Mouse (Mus musculus) hindbrain, embryonic 12.5 days (tissue): ENCODE results near the gene Olfr661. TPM values are rescaled to one million over a fixed set of nuclear protein-coding genes. Genes with fewer than 3 reads are reported as not detected.

ENCODE experiments used
- ATAC-seq: fragments of 200-750 bp; cut with Nextera tagmentation; 2 replicates; pipeline ENCODE4 v1.8.0; 2017; ENCODE audit warnings: moderate TSS enrichment; ENCODE audit not compliant: low FRiP score
- H3K27ac ChIP-seq: fragments of 300-500 bp; sonication (generic); 2 replicates; pipeline ENCODE4 v1.5.1; 2016; ENCODE audit warnings: mild to moderate bottlenecking
- H3K27me3 ChIP-seq: fragments of 300-500 bp; sonication (generic); 2 replicates; pipeline ENCODE4 v1.6.1; 2016; ENCODE audit warnings: mild to moderate bottlenecking
- H3K36me3 ChIP-seq: fragments of 300-500 bp; sonication (generic); 2 replicates; pipeline ENCODE4 v1.6.1; 2016; ENCODE audit warnings: mild to moderate bottlenecking
- H3K4me1 ChIP-seq: fragments of 300-500 bp; sonication (generic); 2 replicates; pipeline ENCODE4 v1.6.1; 2016
- H3K4me2 ChIP-seq: fragments of 300-500 bp; sonication (generic); replicated peaks from 2 replicates; pipeline ENCODE4 v1.6.1; 2016; ENCODE audit warnings: mild to moderate bottlenecking
- H3K4me3 ChIP-seq: fragments of 300-500 bp; sonication (generic); 2 replicates; pipeline ENCODE4 v1.5.1; 2016; ENCODE audit warnings: mild to moderate bottlenecking
- H3K9ac ChIP-seq: fragments of 300-500 bp; sonication (generic); 2 replicates; pipeline ENCODE4 v1.6.1; 2016; ENCODE audit warnings: mild to moderate bottlenecking, moderate library complexity
- H3K9me3 ChIP-seq: fragments of 300-500 bp; sonication (generic); replicated peaks from 2 replicates; pipeline ENCODE4 v1.6.1; 2016; ENCODE audit warnings: mild to moderate bottlenecking
- WGBS: fragments of 180-500 bp; shearing (Covaris S2); methylation state at CpG from one replicate; pipeline ENCODE4 v1.1.7; 2016; 5-methylcytosine and 5-hydroxymethylcytosine counted together
- polyA plus RNA-seq: library from polyadenylated mRNA; unstranded; fragments of >200 nt; fragmentation: Nextera tagmentation; extraction: Ambion mirVana; gene quantifications from 2 replicates; pipeline ENCODE4 v1.2.1, GENCODE M21; 2016

The Olfr661 gene
- not detected in 2 replicates for polyA plus RNA-seq

DNA sequence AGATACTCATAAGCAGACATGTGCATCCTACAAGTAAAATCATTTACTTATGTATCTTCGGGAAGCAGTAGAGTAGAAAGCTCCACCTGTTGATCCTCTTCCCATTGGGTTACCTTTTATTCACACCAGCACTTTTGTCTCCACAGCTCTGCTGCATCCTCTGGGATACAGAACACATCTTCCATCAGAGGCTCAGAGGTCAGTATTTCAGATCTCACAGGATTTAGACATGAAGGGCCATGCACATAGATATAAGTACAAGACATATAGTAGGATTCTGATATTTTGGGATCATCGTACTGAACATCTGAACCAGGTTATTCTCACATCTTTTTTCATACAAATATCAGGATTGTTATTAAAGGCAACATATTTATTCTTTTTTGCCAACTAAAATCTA is at the start of gene Olfr661:
TSS of gene Olfr661 (plus strand) at position 301 of the 400 bp plus-strand sequence.
- H3K27me3 ChIP-seq: no peaks in the 10 kb centered on the region
- H3K27ac ChIP-seq: no peak within 1 kb of the TSS
- no peaks in the 10 kb centered on the region for H3K9me3 ChIP-seq
- 95% methylated on average over 2 of the region's 2 CpGs for WGBS
- H3K4me1 ChIP-seq: no peaks in the 10 kb centered on the region
- no peak within 1 kb of the TSS for H3K9ac ChIP-seq
- H3K4me2 ChIP-seq: no peak within 1 kb of the TSS
- no peaks in the 10 kb centered on the region for H3K36me3 ChIP-seq
- no peak for ATAC-seq
- H3K4me3 ChIP-seq: no peak within 1 kb of the TSS

DNA sequence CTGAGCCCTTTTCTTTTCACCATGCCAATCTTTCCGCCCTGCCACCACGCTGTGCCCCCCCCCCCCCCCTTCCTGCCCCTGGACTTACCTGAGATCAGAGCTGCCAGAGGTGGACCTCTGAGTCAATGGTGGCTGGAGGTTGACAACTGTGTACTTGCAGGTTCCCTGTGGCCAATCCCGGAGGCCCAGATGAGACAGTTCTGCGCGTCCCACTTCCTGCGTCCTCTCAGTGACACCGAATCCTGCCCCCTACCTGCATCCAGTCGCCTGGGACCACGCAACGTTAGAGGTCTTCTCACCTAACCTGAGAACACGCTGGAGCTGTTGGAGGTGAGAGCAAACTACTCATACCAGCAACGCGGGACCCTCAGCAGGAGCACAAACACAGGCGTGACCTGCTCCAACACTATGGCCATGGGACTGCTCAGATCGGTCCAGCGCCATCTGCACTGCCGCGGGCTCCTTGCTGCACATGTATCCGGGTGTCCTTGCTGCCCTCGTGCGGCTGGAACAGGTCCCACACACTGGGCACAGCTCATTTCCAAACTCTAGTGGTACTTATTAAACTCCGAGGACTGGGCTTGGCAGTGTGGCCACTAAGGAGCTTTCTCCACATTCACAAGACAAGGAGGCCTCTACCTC is 39.3 kb upstream of the Olfr661 start, which contains the start of gene Olfr658:
TSS of gene Olfr658 (minus strand) at position 465 of the 642 bp plus-strand sequence.
- Histone ChIP-seq H3K36me3 (no peaks in the 10 kb centered on the region), H3K4me1 (no peaks in the 10 kb centered on the region), H3K27ac (no peak within 1 kb of the TSS), H3K9ac (no peak within 1 kb of the TSS), H3K4me2 (peak within 1 kb of the TSS; percentile 51), H3K9me3 (no peaks in the 10 kb centered on the region), H3K4me3 (peak within 1 kb of the TSS; percentile 30), H3K27me3 (no peaks in the 10 kb centered on the region)
- WGBS: 24% methylated on average over 22 of the region's 22 CpGs
- peak; percentile 94 for ATAC-seq

- no peaks in the 10 kb centered on the region for H3K36me3 ChIP-seq
- ATAC-seq: no peak
- WGBS: 86% methylated on average over 3 of the region's 3 CpGs
- no peak within 1 kb of the TSS for H3K4me3 ChIP-seq
- no peaks in the 10 kb centered on the region for H3K27me3 ChIP-seq
- H3K4me1 ChIP-seq: no peaks in the 10 kb centered on the region
- H3K9ac ChIP-seq: no peak within 1 kb of the TSS
- H3K9me3 ChIP-seq: no peaks in the 10 kb centered on the region
- H3K4me2 ChIP-seq: no peak within 1 kb of the TSS
- H3K27ac ChIP-seq: no peak within 1 kb of the TSS
Observed at GRCm38 (mm10) chr7:104666453-104666852, 19.8 kb upstream of the Olfr661 start, which contains the start of gene Olfr659. TSS of gene Olfr659 (plus strand) at chr7:104666753.

Other genes with a start within 250 kb of the Olfr661 start
- 0.69 and 1.3 TPM in 2 replicates for gene Trim30a, start 221.3 kb upstream of the Olfr661 start, polyA plus RNA-seq
- 0.12 and 0.25 TPM in 2 replicates for gene Trim30d, start 178.7 kb upstream of the Olfr661 start, polyA plus RNA-seq
- not detected in 2 replicates for gene Olfr651, start 136.4 kb upstream of the Olfr661 start, polyA plus RNA-seq
- gene Olfr652, start 125.6 kb upstream of the Olfr661 start, polyA plus RNA-seq: not detected in 2 replicates
- not detected in 2 replicates for gene Olfr653, start 109.2 kb upstream of the Olfr661 start, polyA plus RNA-seq
- not detected in 2 replicates for gene Olfr654, start 99.5 kb upstream of the Olfr661 start, polyA plus RNA-seq
- not detected in 2 replicates for gene Olfr655, start 84.7 kb upstream of the Olfr661 start, polyA plus RNA-seq
- gene Olfr656, start 72.5 kb upstream of the Olfr661 start, polyA plus RNA-seq: not detected in 2 replicates
- not detected in 2 replicates for gene Olfr657, start 61.7 kb upstream of the Olfr661 start, polyA plus RNA-seq
- gene Olfr658, start 39.2 kb upstream of the Olfr661 start, polyA plus RNA-seq: not detected in 2 replicates
- not detected in 2 replicates for gene Olfr659, start 19.7 kb upstream of the Olfr661 start, polyA plus RNA-seq
- gene Usp17le, start 91.0 kb downstream of the Olfr661 start, polyA plus RNA-seq: not detected in 2 replicates
- gene Usp17lb, start 156.1 kb downstream of the Olfr661 start, polyA plus RNA-seq: not detected in 2 replicates
- not detected in 2 replicates for gene Usp17la, start 170.5 kb downstream of the Olfr661 start, polyA plus RNA-seq
- gene Olfr665, start 191.5 kb downstream of the Olfr661 start, polyA plus RNA-seq: not detected in 2 replicates
- not detected in 2 replicates for gene Olfr666, start 209.5 kb downstream of the Olfr661 start, polyA plus RNA-seq
- not detected in 2 replicates for gene Olfr667, start 235.0 kb downstream of the Olfr661 start, polyA plus RNA-seq
- not detected in 2 replicates for gene Olfr668, start 241.6 kb downstream of the Olfr661 start, polyA plus RNA-seq
- gene Olfr669, start 247.7 kb downstream of the Olfr661 start, polyA plus RNA-seq: not detected in 2 replicates